In genomic region chr5:130247823-130248222, GRCm38 (mm10) we compare ENCODE assay signal across 22 mouse cellular contexts. TPM values are rescaled to one million over a fixed set of nuclear protein-coding genes. Genes with fewer than 3 reads are reported as not detected.
A peak's percentile ranks its signal among the peaks of the same experiment; 100 is the strongest.
DNase-seq lines count a peak whose midpoint lies in the region; ATAC-seq and TF ChIP-seq lines count a peak whose summit lies in the region.
"Had no signal": no experiment of that assay in that cellular context is flagged by ENCODE, and none has a peak within 500 bp of the region (broad histone marks: within the 10 kb centered on the region; RNA-seq: fewer than 3 reads in every experiment).

No protein-coding gene starts in this region.

- peak; percentile 32 for DNase-seq in 416B (ENCODE audit: low read depth)
- no peak for DNase-seq in heart, adult 8-10 months (ENCODE audit: low spot score)
- DNase-seq in left cerebral cortex, adult 8-10 months (ENCODE audit: low spot score in 2 of 2): no peak
- DNase-seq in thymus, postnatal 4 days: no peak
- DNase-seq: adrenal gland, postnatal 25 days; cerebellum, adult 11-12 months; cerebellum, adult 9-10 months; cerebellum, postnatal 25 days; gastrocnemius, postnatal 14 days; heart, postnatal 10 days had no signal

- no peak overlapping the region for H3K4me2 ChIP-seq in intestine, postnatal 0 days (replicated peaks; ENCODE audit: low read depth)
- no peak overlapping the region for H3K4me2 ChIP-seq in intestine, embryonic 16.5 days (ENCODE audit: low read depth, low read length)
- H3K4me2 ChIP-seq: embryonic facial prominence, embryonic 13.5 days; forebrain, embryonic 12.5 days; hindbrain, embryonic 15.5 days had no signal

- TF ChIP-seq CTCF in intestine, postnatal 0 days (IDR thresholded peaks at IDR 0.05; ENCODE audit: low read depth): no peak

- H3K4me1 ChIP-seq in intestine, postnatal 0 days (replicated peaks; ENCODE audit: control insufficient read depth, insufficient read depth, low read length): no peaks in the 10 kb centered on the region
- H3K4me1 ChIP-seq in intestine, embryonic 16.5 days (ENCODE audit: control insufficient read depth, insufficient read depth, low read length): no peaks in the 10 kb centered on the region
- H3K4me1 ChIP-seq: embryonic facial prominence, embryonic 13.5 days; forebrain, embryonic 12.5 days; heart, embryonic 10.5 days; hindbrain, embryonic 15.5 days had no signal

- H3K4me3 ChIP-seq in intestine, postnatal 0 days (ENCODE audit: low read depth, low read length): no peak overlapping the region
- H3K4me3 ChIP-seq in intestine, embryonic 16.5 days (ENCODE audit: low read length): no peak overlapping the region
- H3K4me3 ChIP-seq: embryonic facial prominence, embryonic 13.5 days; forebrain, embryonic 12.5 days; heart, embryonic 10.5 days; hindbrain, embryonic 15.5 days had no signal

- WGBS in intestine, postnatal 0 days: 70% methylated on average over 5 of the region's 5 CpGs
- 79% methylated on average over 5 of the region's 5 CpGs for WGBS in intestine, embryonic 16.5 days

- H3K27ac ChIP-seq in intestine, postnatal 0 days (ENCODE audit: low read depth, low read length): peak overlapping the region; percentile 15; the same call in 1 of the 2 replicates
- no peak overlapping the region for H3K27ac ChIP-seq in intestine, embryonic 16.5 days (ENCODE audit: low read length)
- H3K27ac ChIP-seq: embryonic facial prominence, embryonic 13.5 days; forebrain, embryonic 12.5 days; heart, embryonic 10.5 days; hindbrain, embryonic 15.5 days had no signal

- no peak for ATAC-seq in intestine, postnatal 0 days
- no peak for ATAC-seq in intestine, embryonic 16.5 days
- ATAC-seq in common myeloid progenitor, adult 5-6 weeks (replicated peaks; ENCODE audit: low read depth, poor library complexity, severe bottlenecking): peak; percentile 77
- peak; percentile 61 for ATAC-seq in megakaryocyte, adult 5-6 weeks (ENCODE audit: poor library complexity, severe bottlenecking)
- ATAC-seq: activated CD4-positive, CD25-positive, alpha-beta regulatory T cell, adult 4 months; forebrain, embryonic 16.5 days; Patski had no signal

- no peaks in the 10 kb centered on the region for H3K9me3 ChIP-seq in intestine, postnatal 0 days (ENCODE audit: control insufficient read depth)
- no peaks in the 10 kb centered on the region for H3K9me3 ChIP-seq in intestine, embryonic 16.5 days (ENCODE audit: control insufficient read depth, low read length)
- H3K9me3 ChIP-seq: embryonic facial prominence, embryonic 13.5 days; forebrain, embryonic 12.5 days; heart, embryonic 10.5 days; hindbrain, embryonic 15.5 days had no signal

- H3K9ac ChIP-seq in intestine, postnatal 0 days (ENCODE audit: low read depth, low read length): no peak overlapping the region
- H3K9ac ChIP-seq in intestine, embryonic 16.5 days (ENCODE audit: low read depth, low read length): no peak overlapping the region
- H3K9ac ChIP-seq: embryonic facial prominence, embryonic 13.5 days; forebrain, embryonic 12.5 days; hindbrain, embryonic 15.5 days had no signal

- no peaks in the 10 kb centered on the region for H3K27me3 ChIP-seq in intestine, postnatal 0 days (replicated peaks; ENCODE audit: control insufficient read depth, insufficient read depth, low read length)
- H3K27me3 ChIP-seq in intestine, embryonic 16.5 days (replicated peaks; ENCODE audit: control insufficient read depth, insufficient read depth, low read length): no peaks in the 10 kb centered on the region
- H3K27me3 ChIP-seq: CH12.LX; embryonic facial prominence, embryonic 13.5 days; forebrain, embryonic 12.5 days; hindbrain, embryonic 15.5 days; Patski had no signal

- H3K36me3 ChIP-seq in intestine, postnatal 0 days (ENCODE audit: control insufficient read depth, insufficient read depth): peaks cover 94% of the 10 kb centered on the region
- H3K36me3 ChIP-seq in intestine, embryonic 16.5 days (ENCODE audit: control insufficient read depth, insufficient read depth, low read length): peaks cover 35% of the 10 kb centered on the region

RNA-seq across cellular contexts. Expression of gene Sbds, which starts 7.5 kb away (rescaled TPM):
- 97.7 and 105 TPM in 2 replicates for polyA plus RNA-seq in intestine, postnatal 0 days (2015; fragmentation: Nextera tagmentation; extraction: Ambion mirVana)
- polyA plus RNA-seq in intestine, embryonic 16.5 days (2015; fragmentation: Nextera tagmentation; extraction: Ambion mirVana): 78.1 and 83.6 TPM in 2 replicates
- 107 and 134 TPM in 2 replicates for total RNA-seq in common myeloid progenitor, adult 5-6 weeks (2017)
- 31.0 and 35.4 TPM in 2 replicates for total RNA-seq in megakaryocyte, adult 5-6 weeks (2015)
- total RNA-seq in megakaryocyte, adult 5-6 weeks (2017): 58.1 and 62.2 TPM in 2 replicates
- 10 to 100 TPM; 50.7 to 62.6 (median 55.7) TPM for total RNA-seq in heart, adult 8-10 months (2022)
- total RNA-seq in left cerebral cortex, adult 8-10 months (2022): 10 to 100 TPM; 77.8 to 89.1 (median 86.8) TPM

RNA-seq across cellular contexts. Expression of gene Tyw1, which starts 7.6 kb away (rescaled TPM):
- polyA plus RNA-seq in intestine, postnatal 0 days (2015; fragmentation: Nextera tagmentation; extraction: Ambion mirVana): 12.0 and 15.0 TPM in 2 replicates
- polyA plus RNA-seq in intestine, embryonic 16.5 days (2015; fragmentation: Nextera tagmentation; extraction: Ambion mirVana): 22.6 and 24.8 TPM in 2 replicates
- total RNA-seq in common myeloid progenitor, adult 5-6 weeks (2017): 35.8 and 43.0 TPM in 2 replicates
- total RNA-seq in megakaryocyte, adult 5-6 weeks (2015): 10.1 and 11.1 TPM in 2 replicates
- 24.0 and 24.4 TPM in 2 replicates for total RNA-seq in megakaryocyte, adult 5-6 weeks (2017)
- 1 to 10 TPM; 6.9 to 8.4 (median 7.8) TPM for total RNA-seq in heart, adult 8-10 months (2022)
- 10 to 100 TPM; 15.5 to 19.7 (median 16.5) TPM for total RNA-seq in left cerebral cortex, adult 8-10 months (2022)

RNA-seq across cellular contexts. Expression of gene Tmem248, which starts 30.9 kb away (rescaled TPM):
- polyA plus RNA-seq in intestine, postnatal 0 days (2015; fragmentation: Nextera tagmentation; extraction: Ambion mirVana): 45.7 and 47.0 TPM in 2 replicates
- polyA plus RNA-seq in intestine, embryonic 16.5 days (2015; fragmentation: Nextera tagmentation; extraction: Ambion mirVana): 27.3 and 28.6 TPM in 2 replicates
- 42.8 and 55.1 TPM in 2 replicates for total RNA-seq in common myeloid progenitor, adult 5-6 weeks (2017)
- total RNA-seq in megakaryocyte, adult 5-6 weeks (2015): 33.7 and 36.5 TPM in 2 replicates
- 35.1 and 38.1 TPM in 2 replicates for total RNA-seq in megakaryocyte, adult 5-6 weeks (2017)
- total RNA-seq in heart, adult 8-10 months (2022): 10 to 100 TPM; 38.1 to 48.4 (median 46.1) TPM
- 10 to 100 TPM; 45.9 to 56.3 (median 50.4) TPM for total RNA-seq in left cerebral cortex, adult 8-10 months (2022)

Comparison
In these comparisons a context has a peak if more than half of its experiments do, and no peak if none do; other contexts are left out.
1. ATAC-seq: peak in common myeloid progenitor, adult 5-6 weeks (single experiment) and megakaryocyte, adult 5-6 weeks (single experiment); none in intestine, postnatal 0 days (single experiment) and intestine, embryonic 16.5 days (single experiment).